Mouse (Mus musculus): ENCODE data around the gene Kcnip4. TPM values are rescaled to one million over a fixed set of nuclear protein-coding genes. Genes with fewer than 3 reads are reported as not detected.

The Kcnip4 gene
- polyA plus RNA-seq, 1 experiment, result 0.06 TPM

- Histone ChIP-seq H3K79me2 (ENCODE audit: control insufficient read depth, insufficient read depth) (no peaks in the 10 kb centered on the region), H3K4me3 (no peak overlapping the region), H3K4me2 (ENCODE audit: low read depth) (no peak overlapping the region), H3ac (ENCODE audit: control insufficient read depth, insufficient read length) (no peak overlapping the region), H3K27me3 (ENCODE audit: control insufficient read depth, insufficient read depth, insufficient read length) (no peaks in the 10 kb centered on the region), H3K36me3 (ENCODE audit: control insufficient read depth, insufficient read depth) (no peaks in the 10 kb centered on the region)
- TF ChIP-seq TCF12 (IDR thresholded peaks at IDR 0.05; ENCODE audit: insufficient read depth, poor library complexity, severe bottlenecking), result no peak
- no peak for TF ChIP-seq USF1 (IDR thresholded peaks at IDR 0.05; ENCODE audit: low read depth)
Measured at GRCm38 (mm10) chr5:48650496-48650895, 874.2 kb downstream of the Kcnip4 start.

GRCm38 (mm10) chr5:48636675-48637074, 888.0 kb downstream of the Kcnip4 start:
- H3K27me3 ChIP-seq (ENCODE audit: control insufficient read depth, insufficient read depth, insufficient read length), result no peaks in the 10 kb centered on the region
- no peaks in the 10 kb centered on the region for H3K79me2 ChIP-seq (ENCODE audit: control insufficient read depth, insufficient read depth)
- no peak overlapping the region for H3ac ChIP-seq (ENCODE audit: control insufficient read depth, insufficient read length)
- TF ChIP-seq SRF (IDR thresholded peaks at IDR 0.05; ENCODE audit: control insufficient read depth, insufficient read length, low read depth) (no peak), MAX (IDR thresholded peaks at IDR 0.05; ENCODE audit: low read depth) (no peak), MYOG (IDR thresholded peaks at IDR 0.05; ENCODE audit: control insufficient read depth in 1 of 3, insufficient read depth in 1 of 3, insufficient read length in 2 of 3, low read depth in 2 of 3) (no peak), MYOD1 (IDR thresholded peaks at IDR 0.05; ENCODE audit: control insufficient read depth in 1 of 3, insufficient read length in 2 of 3, low read depth in 2 of 3) (no peak), TCF3 (IDR thresholded peaks at IDR 0.05; ENCODE audit: insufficient read length, low read depth) (no peak), CEBPB (IDR thresholded peaks at IDR 0.05; ENCODE audit: insufficient read depth, poor library complexity, severe bottlenecking) (no peak), POLR2AphosphoS2 (IDR thresholded peaks at IDR 0.05; ENCODE audit: insufficient read length, low read depth) (no peak), POLR2A (IDR thresholded peaks at IDR 0.05; ENCODE audit: insufficient read length, low read depth) (no peak), REST (IDR thresholded peaks at IDR 0.05; ENCODE audit: insufficient read depth, insufficient read length) (no peak), E2F4 (IDR thresholded peaks at IDR 0.05; ENCODE audit: insufficient read depth) (no peak), TCF12 (IDR thresholded peaks at IDR 0.05; ENCODE audit: insufficient read depth, poor library complexity, severe bottlenecking) (no peak), USF1 (IDR thresholded peaks at IDR 0.05; ENCODE audit: low read depth) (no peak)
- H3K36me3 ChIP-seq (ENCODE audit: control insufficient read depth, insufficient read depth), result no peaks in the 10 kb centered on the region
- H3K4me2 ChIP-seq (ENCODE audit: low read depth), result no peak overlapping the region
- no peak overlapping the region for H3K4me3 ChIP-seq

DNA sequence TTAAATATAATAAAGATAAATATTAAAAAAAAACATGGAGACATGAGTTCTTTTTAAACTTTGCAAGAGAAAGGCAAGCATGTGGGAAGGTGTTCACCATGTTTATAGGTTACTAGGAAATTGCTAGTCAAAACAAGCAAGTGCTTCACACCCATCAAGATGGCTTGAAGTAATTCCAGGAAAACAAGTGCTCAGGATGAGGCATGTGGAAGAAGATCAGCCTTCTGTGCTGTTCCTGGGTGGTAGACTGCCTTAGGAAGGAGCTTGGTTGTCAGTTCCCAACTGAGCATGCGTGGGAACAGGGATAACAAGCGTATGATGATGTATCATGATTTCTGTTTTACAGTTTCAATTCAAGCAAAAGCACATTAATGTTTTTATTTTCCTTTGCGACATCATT, 891.1 kb downstream of the Kcnip4 start:
- Histone ChIP-seq H3K36me3 (ENCODE audit: control insufficient read depth, insufficient read depth) (no peaks in the 10 kb centered on the region), H3K27me3 (ENCODE audit: control insufficient read depth, insufficient read depth, insufficient read length) (no peaks in the 10 kb centered on the region), H3K79me2 (ENCODE audit: control insufficient read depth, insufficient read depth) (no peaks in the 10 kb centered on the region), H3K4me3 (no peak overlapping the region), H3ac (ENCODE audit: control insufficient read depth, insufficient read length) (no peak overlapping the region), H3K4me2 (ENCODE audit: low read depth) (no peak overlapping the region)
- no peak for TF ChIP-seq MAX (IDR thresholded peaks at IDR 0.05; ENCODE audit: low read depth)
- no peak for TF ChIP-seq CEBPB (IDR thresholded peaks at IDR 0.05; ENCODE audit: insufficient read depth, poor library complexity, severe bottlenecking)
- TF ChIP-seq TCF12 (IDR thresholded peaks at IDR 0.05; ENCODE audit: insufficient read depth, poor library complexity, severe bottlenecking), result no peak
- no peak for TF ChIP-seq REST (IDR thresholded peaks at IDR 0.05; ENCODE audit: insufficient read depth, insufficient read length)
- no peak for TF ChIP-seq MYOD1 (IDR thresholded peaks at IDR 0.05; ENCODE audit: control insufficient read depth in 1 of 3, insufficient read length in 2 of 3, low read depth in 2 of 3)
- TF ChIP-seq SRF (IDR thresholded peaks at IDR 0.05; ENCODE audit: control insufficient read depth, insufficient read length, low read depth), result no peak
- no peak for TF ChIP-seq E2F4 (IDR thresholded peaks at IDR 0.05; ENCODE audit: insufficient read depth)
- TF ChIP-seq MYOG (IDR thresholded peaks at IDR 0.05; ENCODE audit: control insufficient read depth in 1 of 3, insufficient read depth in 1 of 3, insufficient read length in 2 of 3, low read depth in 2 of 3), result no peak
- TF ChIP-seq POLR2AphosphoS2 (IDR thresholded peaks at IDR 0.05; ENCODE audit: insufficient read length, low read depth), result no peak
- TF ChIP-seq USF1 (IDR thresholded peaks at IDR 0.05; ENCODE audit: low read depth), result no peak
- TF ChIP-seq POLR2A (IDR thresholded peaks at IDR 0.05; ENCODE audit: insufficient read length, low read depth), result no peak
- TF ChIP-seq TCF3 (IDR thresholded peaks at IDR 0.05; ENCODE audit: insufficient read length, low read depth), result no peak

- no peak overlapping the region for H3ac ChIP-seq (ENCODE audit: control insufficient read depth, insufficient read length)
Measured at GRCm38 (mm10) chr5:48623370-48623769, 901.3 kb downstream of the Kcnip4 start.

GRCm38 (mm10) chr5:48606916-48607315, 917.8 kb downstream of the Kcnip4 start:
- Histone ChIP-seq H3ac (ENCODE audit: control insufficient read depth, insufficient read length) (no peak overlapping the region), H3K4me3 (no peak overlapping the region), H3K36me3 (ENCODE audit: control insufficient read depth, insufficient read depth) (no peaks in the 10 kb centered on the region), H3K79me2 (ENCODE audit: control insufficient read depth, insufficient read depth) (no peaks in the 10 kb centered on the region), H3K27me3 (ENCODE audit: control insufficient read depth, insufficient read depth, insufficient read length) (no peaks in the 10 kb centered on the region), H3K4me2 (ENCODE audit: low read depth) (no peak overlapping the region)
- TF ChIP-seq POLR2A (IDR thresholded peaks at IDR 0.05; ENCODE audit: insufficient read length, low read depth) (no peak), MYOD1 (IDR thresholded peaks at IDR 0.05; ENCODE audit: control insufficient read depth in 1 of 3, insufficient read length in 2 of 3, low read depth in 2 of 3) (no peak), MYOG (IDR thresholded peaks at IDR 0.05; ENCODE audit: control insufficient read depth in 1 of 3, insufficient read depth in 1 of 3, insufficient read length in 2 of 3, low read depth in 2 of 3) (no peak), REST (IDR thresholded peaks at IDR 0.05; ENCODE audit: insufficient read depth, insufficient read length) (no peak), MAX (IDR thresholded peaks at IDR 0.05; ENCODE audit: low read depth) (no peak), POLR2AphosphoS2 (IDR thresholded peaks at IDR 0.05; ENCODE audit: insufficient read length, low read depth) (no peak), TCF12 (IDR thresholded peaks at IDR 0.05; ENCODE audit: insufficient read depth, poor library complexity, severe bottlenecking) (no peak), TCF3 (IDR thresholded peaks at IDR 0.05; ENCODE audit: insufficient read length, low read depth) (no peak), CEBPB (IDR thresholded peaks at IDR 0.05; ENCODE audit: insufficient read depth, poor library complexity, severe bottlenecking) (no peak), E2F4 (IDR thresholded peaks at IDR 0.05; ENCODE audit: insufficient read depth) (no peak), SRF (IDR thresholded peaks at IDR 0.05; ENCODE audit: control insufficient read depth, insufficient read length, low read depth) (no peak), USF1 (IDR thresholded peaks at IDR 0.05; ENCODE audit: low read depth) (no peak)

More at GRCm38 (mm10) chr5:48623370-48623769, 901.3 kb downstream of the Kcnip4 start:
- H3K4me3 ChIP-seq, result no peak overlapping the region
- TF ChIP-seq TCF3 (IDR thresholded peaks at IDR 0.05; ENCODE audit: insufficient read length, low read depth) (no peak), MYOD1 (IDR thresholded peaks at IDR 0.05; ENCODE audit: control insufficient read depth in 1 of 3, insufficient read length in 2 of 3, low read depth in 2 of 3) (no peak), SRF (IDR thresholded peaks at IDR 0.05; ENCODE audit: control insufficient read depth, insufficient read length, low read depth) (no peak), MYOG (IDR thresholded peaks at IDR 0.05; ENCODE audit: control insufficient read depth in 1 of 3, insufficient read depth in 1 of 3, insufficient read length in 2 of 3, low read depth in 2 of 3) (no peak)
- no peaks in the 10 kb centered on the region for H3K36me3 ChIP-seq (ENCODE audit: control insufficient read depth, insufficient read depth)
- H3K27me3 ChIP-seq (ENCODE audit: control insufficient read depth, insufficient read depth, insufficient read length), result no peaks in the 10 kb centered on the region
- H3K79me2 ChIP-seq (ENCODE audit: control insufficient read depth, insufficient read depth), result no peaks in the 10 kb centered on the region
- no peak overlapping the region for H3K4me2 ChIP-seq (ENCODE audit: low read depth)

Measured in myocyte (in vitro differentiated cells).